Mouse (Mus musculus) telencephalon, adult 2 months (tissue): ENCODE measurements around the gene Pi4k2a.
"Not testable (repeated sequence)": the region's sequence is repeated elsewhere in the genome, so short reads cannot be mapped to it uniquely, and the experiment has no call there.

Experiments
- DNase-seq: peaks from one replicate; pipeline ENCODE4 v3.0.0-alpha.2; 2011; ENCODE audit warnings: low read depth, low spot score

Gene Pi4k2a

GRCm38 (mm10) chr19:42080469-42080868 is 9.8 kb upstream of the Pi4k2a start:
- DNase-seq: no peak

DNA sequence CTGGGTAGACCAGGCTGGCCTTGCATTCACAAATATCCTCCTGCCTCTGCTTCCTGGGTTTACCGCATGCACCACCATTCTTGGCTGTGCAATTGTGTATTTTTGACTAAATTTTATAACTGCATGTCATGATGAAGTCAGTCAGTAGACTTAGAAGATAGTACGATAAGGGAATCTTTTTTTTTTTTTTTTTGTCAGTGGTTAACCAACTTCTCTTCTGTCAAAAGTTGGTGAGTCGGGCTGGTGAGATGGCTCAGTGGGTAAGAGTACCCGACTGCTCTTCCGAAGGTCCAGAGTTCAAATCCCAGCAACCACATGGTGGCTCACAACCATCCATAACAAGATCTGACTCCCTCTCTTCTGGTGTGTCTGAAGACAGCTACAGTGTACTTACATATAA is 8.7 kb upstream of the Pi4k2a start:
- DNase-seq: not testable (repeated sequence)

- DNase-seq: no peak
These were observed 4.6 kb upstream of the Pi4k2a start for GRCm38 (mm10) chr19:42085690-42086089.

DNA sequence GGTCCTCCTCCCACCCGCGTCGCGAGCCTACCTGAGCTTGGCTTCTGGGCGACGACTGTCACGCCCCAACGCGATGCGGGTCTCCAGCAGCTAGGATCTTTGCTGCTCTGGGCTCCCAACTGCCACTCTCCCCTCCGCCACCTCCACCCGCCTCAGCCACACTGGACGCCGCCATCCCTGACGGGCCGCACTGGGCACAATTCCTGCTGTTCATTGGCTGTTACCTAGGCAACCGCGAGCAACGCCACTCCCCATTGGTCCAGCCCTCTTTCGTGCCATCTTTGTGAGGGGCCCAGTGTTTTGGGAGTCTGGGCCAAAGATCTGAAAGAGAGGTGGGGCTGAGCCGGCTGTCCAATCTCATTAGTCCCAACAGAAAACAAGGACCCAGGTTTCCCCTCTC is 4.1 kb upstream of the Pi4k2a start, which contains the start of gene Morn4:
Gene Morn4 (minus strand): TSS at position 192 of the 400 bp plus-strand sequence.
- DNase-seq: peak; percentile 88

DNA sequence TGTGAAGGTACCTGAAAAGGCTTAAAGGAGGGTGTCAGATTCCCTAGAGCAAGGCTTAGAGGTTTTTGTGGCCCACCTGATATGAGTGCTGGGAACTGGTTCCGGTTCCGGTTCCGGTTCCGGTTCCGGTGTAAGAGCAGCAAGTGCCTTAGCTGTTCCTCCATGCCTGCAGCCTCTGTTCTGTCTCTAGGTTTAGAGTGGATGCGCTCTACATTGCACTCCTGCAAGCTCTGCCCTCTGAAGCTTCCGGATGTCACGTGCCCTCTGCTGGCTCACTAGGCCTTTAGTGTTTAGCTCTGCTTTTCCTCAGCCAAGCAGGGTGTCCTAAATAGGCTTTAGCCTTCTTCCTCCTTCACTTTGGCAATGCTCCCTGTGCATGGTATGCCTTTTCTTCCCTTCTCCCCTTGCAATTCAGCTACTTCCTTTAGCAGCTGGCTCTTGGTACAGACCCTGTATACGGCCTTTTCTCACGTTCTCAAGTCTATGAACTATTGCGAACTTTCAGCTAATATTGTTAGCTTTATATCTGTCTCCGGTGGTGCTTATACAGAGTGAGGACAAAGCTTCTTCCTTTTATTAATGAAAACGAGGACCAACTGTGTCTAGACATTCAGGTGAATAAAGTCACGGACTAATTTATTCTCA is 1.0 kb upstream of the Pi4k2a start:
- peak; percentile 59 for DNase-seq

DNA sequence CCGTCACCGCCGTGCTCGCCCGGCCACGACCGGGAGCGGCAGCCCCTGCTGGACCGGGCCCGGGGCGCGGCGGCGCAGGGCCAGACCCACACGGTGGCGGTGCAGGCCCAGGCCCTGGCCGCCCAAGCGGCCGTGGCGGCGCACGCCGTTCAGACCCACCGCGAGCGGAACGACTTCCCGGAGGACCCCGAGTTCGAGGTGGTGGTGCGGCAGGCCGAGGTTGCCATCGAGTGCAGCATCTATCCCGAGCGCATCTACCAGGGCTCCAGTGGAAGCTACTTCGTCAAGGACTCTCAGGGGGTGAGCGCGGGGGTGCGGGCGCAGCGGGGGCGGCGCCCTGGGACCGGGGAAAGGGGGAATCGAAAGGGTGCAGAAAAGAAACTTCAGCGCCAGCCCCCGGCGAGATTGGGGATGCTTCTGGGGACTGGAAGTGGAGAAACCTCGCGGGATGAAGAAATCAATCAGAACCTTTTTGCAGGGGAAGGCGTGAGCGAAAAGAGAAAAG is 419 bp downstream of the Pi4k2a start:
- DNase-seq: no peak

GRCm38 (mm10) chr19:42099406-42099805 is 9.1 kb downstream of the Pi4k2a start:
- no peak for DNase-seq

DNA sequence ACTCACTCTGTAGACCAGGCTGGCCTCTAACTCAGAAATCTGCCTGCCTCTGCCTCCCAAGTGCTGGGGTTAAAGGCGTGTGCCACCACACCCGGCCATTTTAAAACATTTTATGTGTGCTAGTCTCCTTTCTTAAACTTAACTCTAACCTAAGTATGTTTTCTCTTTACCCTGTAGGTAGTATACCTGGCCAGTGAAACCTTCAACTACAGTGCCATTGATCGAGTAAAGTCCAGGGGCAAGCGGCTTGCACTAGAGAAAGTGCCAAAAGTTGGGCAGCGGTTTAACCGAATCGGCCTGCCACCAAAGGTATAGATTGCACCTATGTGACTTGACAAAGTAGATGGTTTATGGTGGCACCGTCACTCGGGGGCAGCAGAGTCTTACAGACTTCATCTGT is 14.4 kb downstream of the Pi4k2a start:
- DNase-seq: no peak

DNA sequence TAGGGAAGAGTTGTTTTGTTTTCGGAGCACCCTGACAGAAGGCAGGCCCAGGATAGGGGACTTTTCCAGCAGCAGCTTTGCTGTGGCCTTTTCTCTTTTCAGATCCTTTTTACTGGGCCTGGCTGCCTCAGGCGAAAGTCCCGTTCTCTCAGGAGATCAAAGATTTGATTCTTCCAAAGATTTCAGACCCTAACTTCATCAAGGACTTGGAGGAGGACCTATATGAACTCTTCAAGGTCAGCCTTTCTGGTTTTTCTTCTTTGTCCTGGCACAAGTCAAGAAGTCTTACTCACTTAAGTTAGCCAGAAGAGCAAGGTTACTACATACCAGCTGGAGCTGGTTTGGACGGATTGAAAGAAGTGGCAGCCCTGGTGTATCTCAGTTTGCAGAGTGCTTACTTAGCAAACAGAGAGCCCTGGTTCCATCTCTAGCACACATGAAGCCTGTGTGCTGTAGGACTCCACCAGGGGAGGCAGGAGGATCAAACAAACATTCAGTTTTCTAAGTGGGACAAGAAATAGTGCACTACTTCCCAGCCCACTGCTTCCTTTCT is 25.6 kb downstream of the Pi4k2a start:
- DNase-seq: no peak

DNA sequence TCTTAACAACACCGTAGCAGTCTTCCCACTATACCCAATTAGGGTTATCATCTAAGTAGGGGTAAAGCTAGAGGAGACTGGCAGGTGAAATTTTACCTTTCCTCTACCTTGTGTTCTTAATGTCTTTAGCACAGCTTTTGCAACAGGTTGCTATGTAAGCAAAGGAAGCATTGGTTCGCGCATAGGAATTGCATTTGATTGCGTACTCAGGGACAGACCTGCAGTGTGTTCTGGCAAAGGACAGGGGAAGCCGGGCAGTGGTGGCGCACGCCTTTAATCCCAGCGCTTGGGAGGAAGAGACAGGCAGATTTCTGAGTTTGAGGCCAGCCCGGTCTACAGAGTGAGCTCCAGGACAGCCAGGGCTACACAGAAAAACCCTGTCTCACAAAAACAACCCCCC is 27.9 kb downstream of the Pi4k2a start:
- DNase-seq: no peak

GRCm38 (mm10) chr19:42118596-42118995 is 28.3 kb downstream of the Pi4k2a start:
- DNase-seq: no peak

DNA sequence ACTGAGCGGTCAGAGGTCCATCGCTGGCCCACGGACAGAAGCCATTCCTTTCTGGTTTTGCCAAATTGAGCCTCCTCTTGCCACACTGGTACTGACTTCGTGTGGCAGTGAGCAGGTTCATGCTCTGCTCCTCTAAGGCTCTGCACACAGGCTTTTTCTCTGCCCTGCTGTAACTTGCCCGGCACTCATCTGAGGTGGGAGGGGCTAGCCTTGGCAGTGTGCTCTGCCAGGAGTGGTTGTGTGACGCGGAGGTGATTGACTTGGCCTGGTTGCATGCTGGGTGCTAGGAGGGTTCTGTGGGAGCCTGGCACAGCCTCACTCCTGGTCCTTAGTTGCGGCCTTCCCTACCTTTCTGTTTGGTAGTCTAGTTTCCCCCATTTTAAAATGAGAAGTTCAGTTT is 30.2 kb downstream of the Pi4k2a start:
- DNase-seq: no peak

GRCm38 (mm10) chr19:42124684-42125083 is 34.4 kb downstream of the Pi4k2a start:
- DNase-seq: no peak

- no peak for DNase-seq
These were observed 35.4 kb downstream of the Pi4k2a start for GRCm38 (mm10) chr19:42125501-42126218.

- DNase-seq: no peak
These were observed 35.9 kb downstream of the Pi4k2a start for GRCm38 (mm10) chr19:42126219-42126605.

DNA sequence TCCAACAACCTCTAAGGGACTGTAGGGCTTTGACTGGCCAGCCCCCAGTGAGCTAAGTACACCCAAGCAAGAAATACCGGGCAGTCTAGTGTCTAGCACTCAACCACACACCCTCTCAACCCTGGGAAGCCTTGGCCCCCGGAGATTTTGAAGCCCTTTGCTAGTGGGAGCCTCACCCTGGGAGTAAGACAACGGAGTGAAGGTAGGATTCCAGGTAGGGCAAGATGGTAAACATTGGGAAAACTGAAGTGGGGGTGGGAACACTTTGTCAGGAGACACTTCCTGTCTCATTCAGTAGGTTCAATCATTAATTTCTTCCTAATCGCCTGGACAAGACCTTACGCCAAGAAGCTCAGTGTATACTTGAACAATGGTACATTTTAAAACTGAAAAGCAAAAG is 36.8 kb downstream of the Pi4k2a start:
- DNase-seq: no peak

DNA sequence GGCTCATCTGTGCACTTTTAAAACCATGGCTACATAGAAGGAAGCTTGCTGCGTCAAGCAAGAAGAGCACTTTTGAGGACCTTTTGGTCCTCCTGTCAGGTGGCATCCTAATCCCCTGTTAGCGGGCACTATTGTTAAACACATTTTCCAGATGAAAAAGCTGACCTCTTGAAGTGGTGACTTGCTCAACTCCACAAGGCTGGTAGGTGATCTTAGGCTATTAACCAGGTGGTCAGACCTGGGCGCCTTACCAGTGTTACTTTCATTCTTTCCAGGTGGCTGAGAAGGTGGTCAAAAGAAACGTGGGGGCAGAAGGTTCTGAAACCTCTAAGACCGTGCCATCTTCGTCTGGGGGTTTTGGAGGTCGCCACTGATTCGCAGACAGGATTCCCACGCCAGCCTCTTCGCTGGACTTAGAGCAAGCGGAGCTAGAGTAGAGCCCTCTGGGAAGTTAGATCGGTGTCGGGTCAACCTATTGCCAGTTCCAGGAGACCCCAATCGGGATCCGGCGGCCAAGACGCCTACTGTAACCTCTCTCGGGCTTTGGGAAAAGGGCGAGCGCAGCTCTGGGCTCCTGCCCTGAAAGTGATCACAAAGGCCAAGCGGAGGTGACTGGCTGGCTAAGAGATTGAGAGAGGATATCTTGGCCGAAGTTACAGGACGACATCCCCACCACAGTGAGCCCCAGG is 37.9 kb downstream of the Pi4k2a start:
- DNase-seq: no peak

- DNase-seq: peak; percentile 98
These were observed 38.7 kb downstream of the Pi4k2a start, which contains the start of gene Avpi1 for GRCm38 (mm10) chr19:42128787-42129508. Gene Avpi1 (minus strand): TSS chr19:42129059.

GRCm38 (mm10) chr19:42129509-42130293 is 39.4 kb downstream of the Pi4k2a start:
- DNase-seq: peak; percentile 55

DNA sequence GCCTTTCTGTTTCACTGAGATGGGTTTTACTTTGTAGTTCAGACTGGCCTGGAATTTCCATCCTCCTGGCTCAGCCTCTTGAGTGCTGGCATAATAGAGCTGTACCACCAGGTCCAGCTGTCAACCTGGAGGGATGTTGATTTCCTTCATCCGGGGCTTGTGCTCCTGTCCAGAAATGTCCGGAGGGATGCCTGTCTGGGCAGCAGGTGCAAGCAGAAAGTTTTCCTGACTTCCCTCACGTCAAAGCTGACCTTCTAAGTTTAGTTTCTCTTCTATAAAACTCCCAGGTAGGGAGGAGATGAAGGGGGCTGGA is 40.0 kb downstream of the Pi4k2a start:
- DNase-seq: no peak

- no peak for DNase-seq
These were observed 40.8 kb downstream of the Pi4k2a start for GRCm38 (mm10) chr19:42131101-42131500.
